Mouse (Mus musculus) forebrain, embryonic 14.5 days (tissue): ENCODE measurements around the gene Rap1b. TPM values are rescaled to one million over a fixed set of nuclear protein-coding genes. Genes with fewer than 3 reads are reported as not detected.
A peak's percentile ranks its signal among the peaks of the same experiment; 100 is the strongest.

Source experiments
- ATAC-seq: fragments of 200-750 bp; cut with Nextera tagmentation; 2 replicates; pipeline ENCODE4 v1.8.0; 2017; ENCODE audit warnings: mild to moderate bottlenecking, moderate library complexity
- DNase-seq: peaks from one replicate; pipeline ENCODE4 v3.0.0-alpha.2; 2015; ENCODE audit warnings: low spot score
- H3K27ac ChIP-seq: fragments of 300-500 bp; sonication (generic); 2 replicates; pipeline ENCODE4 v1.5.1; 2014; ENCODE audit warnings: low read depth, mild to moderate bottlenecking, control low read depth, low read length, moderate library complexity
- H3K27me3 ChIP-seq: fragments of 300-500 bp; sonication (generic); replicated peaks from 2 replicates; pipeline ENCODE4 v1.6.1; 2014; ENCODE audit warnings: low read length, control low read depth, mixed read lengths; ENCODE audit not compliant: control insufficient read depth, insufficient read depth
- H3K36me3 ChIP-seq: fragments of 300-500 bp; sonication (generic); 2 replicates; pipeline ENCODE4 v1.6.1; 2014; ENCODE audit warnings: low read length, control low read depth; ENCODE audit not compliant: control insufficient read depth, insufficient read depth
- H3K4me1 ChIP-seq: fragments of 300-500 bp; sonication (generic); 2 replicates; pipeline ENCODE4 v1.6.1; 2014; ENCODE audit warnings: antibody characterized with exemption, low read length, control low read depth; ENCODE audit not compliant: control insufficient read depth, insufficient read depth
- H3K4me2 ChIP-seq: fragments of 300-500 bp; sonication (generic); 2 replicates; pipeline ENCODE4 v1.6.1; 2014; ENCODE audit warnings: mild to moderate bottlenecking, control low read depth, low read length
- H3K4me3 ChIP-seq: fragments of 300-500 bp; sonication (generic); 2 replicates; pipeline ENCODE4 v1.5.1; 2014; ENCODE audit warnings: low read depth, low read length, control low read depth
- H3K9ac ChIP-seq: fragments of 300-500 bp; sonication (generic); 2 replicates; pipeline ENCODE4 v1.6.1; 2014; ENCODE audit warnings: mild to moderate bottlenecking, low read length, control low read depth, moderate library complexity
- H3K9me3 ChIP-seq: fragments of 300-500 bp; sonication (generic); replicated peaks from 2 replicates; pipeline ENCODE4 v1.6.1; 2016; ENCODE audit warnings: low read length, control low read depth, mixed read lengths; ENCODE audit not compliant: control insufficient read depth
- WGBS: fragments of 180-500 bp; shearing (Covaris S2); extraction: QIAGEN DNeasy Blood & Tissue Kit; methylation state at CpG from one replicate; pipeline ENCODE4 v1.1.7; 2014; 5-methylcytosine and 5-hydroxymethylcytosine counted together
- polyA plus RNA-seq: library from polyadenylated mRNA; unstranded; fragments of >200 nt; fragmentation: Nextera tagmentation; extraction: Ambion mirVana; gene quantifications from 2 replicates; pipeline ENCODE4 v1.2.1, GENCODE M21; 2014

Rap1b gene
- polyA plus RNA-seq, 1 experiment from 2014 or later, result 138 TPM

DNA sequence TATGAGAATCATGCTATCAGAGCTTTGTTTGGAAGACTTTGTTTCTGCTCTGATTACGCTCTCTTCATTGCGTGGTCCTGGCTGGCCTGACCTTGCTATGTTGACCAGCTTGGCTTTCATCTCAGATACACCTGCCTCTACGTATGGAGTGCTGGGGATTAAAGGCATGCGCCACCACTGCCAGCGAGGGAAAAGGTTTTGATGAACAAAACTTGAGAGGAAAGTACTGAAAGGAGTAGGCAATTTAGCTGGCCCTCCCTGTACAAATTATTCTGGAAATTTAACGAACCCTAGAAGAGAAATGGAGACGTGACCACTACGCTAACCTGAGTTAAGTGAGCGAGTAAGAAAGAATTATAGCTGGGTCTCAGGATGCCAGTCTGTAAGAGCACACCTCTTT lies 961 bp upstream of the Rap1b start:
- Histone ChIP-seq H3K4me3 (no peak overlapping the region; the same call in 1 of the 2 replicates), H3K4me1 (peaks cover 19% of the 10 kb centered on the region), H3K36me3 (no peaks in the 10 kb centered on the region), H3K27me3 (no peaks in the 10 kb centered on the region), H3K9me3 (no peaks in the 10 kb centered on the region), H3K27ac (peak overlapping the region; percentile 95; the same call in 1 of the 2 replicates), H3K9ac (peak overlapping the region; percentile 87; the same call in 1 of the 2 replicates), H3K4me2 (peak overlapping the region; percentile 69)
- no peak for DNase-seq
- WGBS, result 36% methylated on average over 9 of the region's 9 CpGs
- no peak for ATAC-seq

DNA sequence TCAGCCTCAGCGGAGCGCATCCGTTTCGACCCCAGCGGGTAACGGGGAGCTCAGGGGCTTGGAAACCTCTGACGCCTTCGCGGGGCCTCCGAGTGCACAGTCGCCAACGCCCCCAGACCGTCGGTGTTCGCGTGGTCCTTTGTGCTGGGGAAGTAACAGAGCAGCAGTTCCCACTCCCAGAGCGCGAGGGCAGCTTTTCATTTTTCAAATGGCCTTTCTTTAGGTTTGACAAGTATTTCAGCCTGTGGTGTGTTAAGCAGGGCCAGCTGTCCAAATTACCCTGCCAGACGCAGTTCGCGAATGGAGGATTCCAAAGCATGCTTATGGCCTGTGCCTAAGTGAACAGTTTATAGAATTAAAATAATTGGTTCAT lies 411 bp upstream of the Rap1b start:
- peak; percentile 87 for ATAC-seq
- Histone ChIP-seq H3K27me3 (no peaks in the 10 kb centered on the region), H3K27ac (peak overlapping the region; percentile 95), H3K9ac (peak overlapping the region; percentile 87), H3K4me3 (peak overlapping the region; percentile 89), H3K36me3 (no peaks in the 10 kb centered on the region), H3K9me3 (no peaks in the 10 kb centered on the region), H3K4me2 (peak overlapping the region; percentile 69), H3K4me1 (peaks cover 19% of the 10 kb centered on the region)
- peak; percentile 82 for DNase-seq
- under 1% methylated on average over 21 of the region's 21 CpGs for WGBS

DNA sequence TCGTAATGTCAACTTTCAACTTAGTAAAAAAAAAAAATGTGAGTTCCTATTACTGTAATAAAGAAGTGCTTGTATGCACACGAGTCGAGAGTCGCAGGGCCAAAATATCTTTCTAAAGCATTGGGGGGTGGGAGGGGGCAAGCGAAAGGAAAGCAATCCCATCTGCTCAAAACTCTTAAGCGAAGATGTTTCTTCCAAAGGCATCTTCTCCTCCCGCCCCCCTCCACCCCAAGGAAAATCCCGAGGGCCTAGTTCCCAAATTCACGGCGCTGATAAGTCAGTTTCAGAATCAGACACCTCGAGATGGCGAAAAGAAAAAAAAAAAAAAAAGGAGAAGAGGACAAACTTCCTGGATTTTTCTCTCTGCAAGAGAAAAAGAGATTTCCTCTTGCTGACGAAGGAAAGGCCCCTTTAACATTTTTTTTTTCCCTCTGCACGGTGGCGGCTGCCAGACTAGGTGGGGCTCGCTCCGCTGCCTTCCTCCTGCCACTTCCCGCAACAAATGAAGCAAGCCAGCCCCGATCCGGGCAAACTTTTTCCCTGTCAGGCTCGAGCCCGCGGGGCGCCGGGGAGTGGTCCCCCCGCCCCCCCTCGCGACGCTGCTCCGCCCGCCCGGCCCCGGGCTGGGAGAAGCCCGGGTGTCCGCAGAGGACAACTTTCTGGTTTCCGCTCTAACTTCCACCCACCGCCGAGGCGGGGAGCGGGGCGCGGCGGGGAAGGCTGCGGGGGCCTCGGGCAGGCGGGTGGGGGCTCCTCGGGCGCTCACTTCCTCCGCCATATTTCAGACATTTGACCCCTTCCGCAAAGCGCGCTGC lies 846 bp downstream of the Rap1b start:
- Histone ChIP-seq H3K9ac (peak overlapping the region; percentile 87), H3K4me2 (peak overlapping the region; percentile 69), H3K4me1 (peaks cover 19% of the 10 kb centered on the region), H3K27me3 (no peaks in the 10 kb centered on the region), H3K9me3 (no peaks in the 10 kb centered on the region), H3K4me3 (peak overlapping the region; percentile 89), H3K36me3 (no peaks in the 10 kb centered on the region), H3K27ac (peak overlapping the region; percentile 95)
- DNase-seq (peak; percentile 73), ATAC-seq (peak; percentile 51)
- WGBS, result 2% methylated on average over 49 of the region's 52 CpGs

DNA sequence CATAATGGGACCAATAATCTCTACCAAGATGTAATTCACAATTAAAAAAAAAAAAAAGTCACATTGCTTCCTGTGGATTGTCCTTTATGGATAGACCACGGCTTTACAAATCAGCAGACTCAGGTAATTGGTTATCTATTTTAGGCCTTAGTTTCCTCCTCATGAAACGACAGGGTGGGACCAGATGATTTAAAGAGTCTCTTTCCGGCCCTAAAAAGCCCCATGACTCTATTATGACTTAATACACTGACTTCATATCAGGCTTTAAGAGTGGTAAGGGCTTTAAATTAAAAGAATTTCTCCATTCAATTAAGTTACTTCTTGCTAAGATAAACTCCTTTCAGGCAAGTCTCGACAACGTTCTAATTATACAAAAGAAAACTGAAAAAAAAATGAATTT lies 1.6 kb downstream of the Rap1b start:
- H3K27ac ChIP-seq, result no peak overlapping the region
- H3K4me2 ChIP-seq, result peak overlapping the region; percentile 69
- DNase-seq (no peak), ATAC-seq (no peak)
- 34% methylated on average over 5 of the region's 5 CpGs for WGBS
- no peaks in the 10 kb centered on the region for H3K27me3 ChIP-seq
- no peaks in the 10 kb centered on the region for H3K36me3 ChIP-seq
- H3K4me1 ChIP-seq, result peaks cover 19% of the 10 kb centered on the region
- H3K4me3 ChIP-seq, result peak overlapping the region; percentile 89
- no peaks in the 10 kb centered on the region for H3K9me3 ChIP-seq
- H3K9ac ChIP-seq, result peak overlapping the region; percentile 87; the same call in 1 of the 2 replicates

DNA sequence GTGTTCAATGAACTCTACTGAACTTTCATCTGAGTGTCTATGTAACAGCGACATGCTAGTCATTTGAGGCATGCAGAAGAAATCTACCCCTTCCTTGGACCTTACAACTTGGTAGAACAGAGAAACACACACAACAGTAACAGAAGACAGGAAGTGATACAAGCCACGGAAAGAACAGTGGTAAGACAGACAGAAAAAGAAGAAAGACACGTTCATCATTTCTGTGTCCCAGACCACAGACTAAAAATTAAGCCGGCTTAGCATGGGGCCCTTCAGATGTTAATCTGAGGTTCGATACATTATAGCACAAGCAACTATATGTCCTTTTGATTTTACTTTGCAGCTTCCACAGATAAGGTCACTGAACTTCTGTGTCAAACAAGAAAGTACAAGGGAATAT lies 2.1 kb downstream of the Rap1b start:
- no peaks in the 10 kb centered on the region for H3K9me3 ChIP-seq
- H3K36me3 ChIP-seq, result no peaks in the 10 kb centered on the region
- no peak overlapping the region for H3K4me3 ChIP-seq
- no peak overlapping the region for H3K27ac ChIP-seq
- WGBS, result 81% methylated on average over 5 of the region's 5 CpGs
- ATAC-seq (no peak), DNase-seq (no peak)
- H3K9ac ChIP-seq, result no peak overlapping the region
- H3K4me1 ChIP-seq, result peaks cover 19% of the 10 kb centered on the region
- H3K4me2 ChIP-seq, result peak overlapping the region; percentile 69; the same call in 1 of the 2 replicates
- no peaks in the 10 kb centered on the region for H3K27me3 ChIP-seq

DNA sequence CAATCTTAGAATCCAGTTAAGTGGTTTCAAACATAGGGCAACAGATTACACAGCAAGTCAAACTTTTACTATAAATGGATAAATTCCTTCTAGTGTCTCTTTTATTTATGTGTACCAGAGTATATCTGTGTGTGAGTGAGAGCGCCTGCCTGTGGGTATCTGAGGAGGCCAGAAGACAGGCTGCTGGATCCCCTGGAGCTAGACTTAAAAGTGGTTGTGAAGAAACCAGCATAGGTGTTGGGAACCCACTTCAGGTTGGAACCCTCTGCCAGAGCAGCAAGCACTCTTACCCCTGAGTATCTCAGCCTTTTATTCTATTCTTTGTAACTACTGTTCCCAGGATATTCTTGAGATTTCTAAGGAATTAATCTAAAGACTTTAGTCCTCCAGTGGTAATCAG lies 4.1 kb downstream of the Rap1b start:
- ATAC-seq (no peak), DNase-seq (no peak)
- no peaks in the 10 kb centered on the region for H3K36me3 ChIP-seq
- 95% methylated on average over 1 of the region's 1 CpGs for WGBS
- H3K4me2 ChIP-seq, result no peak overlapping the region
- no peak overlapping the region for H3K9ac ChIP-seq
- H3K27me3 ChIP-seq, result no peaks in the 10 kb centered on the region
- H3K9me3 ChIP-seq, result no peaks in the 10 kb centered on the region
- no peak overlapping the region for H3K27ac ChIP-seq
- H3K4me3 ChIP-seq, result no peak overlapping the region
- H3K4me1 ChIP-seq, result peaks cover 16% of the 10 kb centered on the region

DNA sequence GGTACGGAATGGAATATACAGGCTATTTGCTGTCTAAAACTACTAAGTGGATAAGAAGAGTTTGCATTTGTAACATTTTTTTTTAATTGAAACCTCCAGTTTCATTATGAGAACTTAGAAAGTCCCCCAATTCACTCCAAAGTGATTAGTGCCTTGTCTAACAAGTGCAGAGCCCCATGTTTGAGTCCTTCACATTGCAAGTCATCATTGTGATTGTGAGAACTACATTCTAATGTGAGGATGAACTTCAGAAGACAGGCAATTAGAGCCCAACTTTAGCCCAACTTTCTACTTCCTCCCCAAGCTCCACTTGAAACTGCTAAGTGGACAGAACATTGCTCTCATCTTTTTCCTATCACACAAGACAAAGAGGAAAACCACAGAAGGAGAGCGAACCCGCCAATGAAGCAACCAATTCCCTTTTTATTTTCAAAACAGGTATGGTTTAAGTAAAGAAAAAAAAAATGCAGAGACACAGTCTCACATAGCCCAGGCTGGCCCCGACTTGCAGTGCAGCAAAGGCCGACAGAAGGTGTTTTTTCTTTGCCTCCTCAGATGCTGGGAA lies 5.3 kb downstream of the Rap1b start:
- ATAC-seq (no peak), DNase-seq (no peak)
- no peak overlapping the region for H3K9ac ChIP-seq
- peaks cover 13% of the 10 kb centered on the region for H3K4me1 ChIP-seq
- H3K4me2 ChIP-seq, result no peak overlapping the region
- no peaks in the 10 kb centered on the region for H3K36me3 ChIP-seq
- H3K9me3 ChIP-seq, result no peaks in the 10 kb centered on the region
- 91% methylated on average over 5 of the region's 5 CpGs for WGBS
- H3K27me3 ChIP-seq, result no peaks in the 10 kb centered on the region
- H3K4me3 ChIP-seq, result no peak overlapping the region
- no peak overlapping the region for H3K27ac ChIP-seq

DNA sequence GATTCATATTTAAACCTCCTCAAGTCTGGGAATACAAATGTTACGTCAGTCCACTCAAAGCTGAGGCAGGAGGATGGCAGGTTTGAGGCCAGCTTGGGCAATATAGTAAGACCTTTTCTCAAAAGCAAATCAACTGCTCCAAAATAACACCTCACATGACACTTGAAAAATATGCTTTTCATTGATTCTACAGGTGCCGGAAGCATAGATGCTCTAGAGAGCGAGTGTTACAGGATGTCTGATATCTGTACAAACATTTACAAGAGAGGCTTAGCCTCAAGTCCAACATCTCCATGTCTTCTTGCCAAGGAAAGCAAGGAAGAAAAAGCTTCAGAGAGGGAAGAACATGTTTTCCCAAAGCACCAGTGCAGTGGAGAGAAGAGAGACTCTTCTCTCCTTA lies 6.1 kb downstream of the Rap1b start:
- Histone ChIP-seq H3K36me3 (no peaks in the 10 kb centered on the region), H3K9me3 (no peaks in the 10 kb centered on the region), H3K4me3 (no peak overlapping the region), H3K4me1 (peaks cover 13% of the 10 kb centered on the region), H3K27ac (no peak overlapping the region), H3K27me3 (no peaks in the 10 kb centered on the region), H3K4me2 (no peak overlapping the region), H3K9ac (no peak overlapping the region)
- WGBS, result 98% methylated on average over 3 of the region's 3 CpGs
- no peak for ATAC-seq
- DNase-seq, result no peak

DNA sequence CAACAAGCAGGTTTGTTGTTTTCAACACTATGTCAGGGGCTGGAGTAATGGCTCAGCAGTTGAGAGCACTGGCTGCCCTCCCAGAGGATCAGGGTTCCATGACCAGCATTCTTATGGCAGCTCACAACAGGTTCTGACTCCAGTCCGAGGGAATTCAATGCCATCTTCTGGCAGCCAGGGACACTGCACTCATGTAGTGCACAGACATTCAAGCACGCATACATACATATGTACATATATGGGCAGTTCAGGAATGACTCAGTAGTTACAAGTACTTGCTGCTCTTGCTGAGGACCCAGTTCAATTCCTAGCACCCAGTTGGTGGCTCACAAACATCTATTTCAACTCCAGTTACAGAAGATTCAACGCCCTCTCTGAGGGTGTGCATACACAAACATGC lies 6.9 kb downstream of the Rap1b start:
- H3K36me3 ChIP-seq, result no peaks in the 10 kb centered on the region
- ATAC-seq (no peak), DNase-seq (no peak)
- H3K9ac ChIP-seq, result no peak overlapping the region
- H3K4me3 ChIP-seq, result no peak overlapping the region
- no peak overlapping the region for H3K4me2 ChIP-seq
- peaks cover 5% of the 10 kb centered on the region for H3K4me1 ChIP-seq
- H3K27me3 ChIP-seq, result no peaks in the 10 kb centered on the region
- no peak overlapping the region for H3K27ac ChIP-seq
- WGBS, result 88% methylated on average over 3 of the region's 3 CpGs
- H3K9me3 ChIP-seq, result no peaks in the 10 kb centered on the region
